14 mouse cellular contexts compared by ENCODE assay signal in the genomic region with DNA sequence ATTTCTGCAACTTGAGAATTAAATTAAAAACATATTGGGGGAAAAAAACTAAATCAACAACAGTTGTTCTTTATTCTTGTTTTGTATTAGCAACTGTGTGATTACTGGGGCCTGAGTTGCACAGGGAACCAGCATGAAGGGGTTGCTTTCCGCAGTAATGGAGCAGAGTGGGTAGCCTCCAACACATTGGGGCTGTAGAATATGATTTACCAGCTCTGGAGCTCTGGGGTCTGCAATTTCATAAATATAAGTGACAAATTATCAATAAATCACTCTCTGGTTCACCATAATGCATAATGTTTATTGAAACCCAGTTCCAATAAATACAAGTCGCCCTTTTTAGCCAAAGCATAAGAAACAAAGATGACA.
"Had no signal": no experiment of that assay in that cellular context is flagged by ENCODE, and none has a peak within 500 bp of the region (broad histone marks: within the 10 kb centered on the region; RNA-seq: fewer than 3 reads in every experiment).

No protein-coding gene starts in this region.

- H3K4me1 ChIP-seq: midbrain, embryonic 12.5 days; neural tube, embryonic 13.5 days; stomach, embryonic 15.5 days had no signal

- H3K4me3 ChIP-seq: midbrain, embryonic 12.5 days; neural tube, embryonic 13.5 days; stomach, embryonic 15.5 days had no signal

- ATAC-seq: midbrain, embryonic 16.5 days had no signal

- DNase-seq: kidney, adult 2 months; kidney, postnatal 36 days; layer of hippocampus, adult 9-11 months; layer of hippocampus, postnatal 36 days; lung, postnatal 14 days; retina, postnatal 1 day; right cerebral cortex, postnatal 4 days; spleen, adult 18-20 months had no signal

- H3K36me3 ChIP-seq: midbrain, embryonic 12.5 days; neural tube, embryonic 13.5 days; stomach, embryonic 15.5 days had no signal

- H3K27me3 ChIP-seq: midbrain, embryonic 12.5 days; neural tube, embryonic 13.5 days; stomach, embryonic 15.5 days had no signal

- H3K9ac ChIP-seq: midbrain, embryonic 12.5 days; neural tube, embryonic 13.5 days; stomach, embryonic 15.5 days had no signal

- H3K27ac ChIP-seq: macrophage; midbrain, embryonic 12.5 days; neural tube, embryonic 13.5 days; stomach, embryonic 15.5 days had no signal

- H3K9me3 ChIP-seq: midbrain, embryonic 12.5 days; neural tube, embryonic 13.5 days; stomach, embryonic 15.5 days had no signal

- H3K4me2 ChIP-seq: liver, embryonic 11.5 days; midbrain, embryonic 12.5 days; neural tube, embryonic 13.5 days; stomach, embryonic 15.5 days had no signal
